Mouse (Mus musculus) olfactory bulb, adult 2 months (tissue): ENCODE measurements around the gene Higd2a.

Experiments
- CTCF ChIP-seq: fragments of 200-500 bp; IDR thresholded peaks from 2 replicates; pipeline ENCODE4 v1.5.1; 2012; ENCODE audit warnings: low read depth, mild to moderate bottlenecking, low read length, moderate library complexity; ENCODE audit not compliant: insufficient read depth
- POLR2A ChIP-seq: fragments of 200-500 bp; IDR thresholded peaks from 2 replicates; pipeline ENCODE4 v1.6.1; 2012; ENCODE audit warnings: mild to moderate bottlenecking, low read depth, low read length, moderate library complexity; ENCODE audit not compliant: insufficient read depth

DNA sequence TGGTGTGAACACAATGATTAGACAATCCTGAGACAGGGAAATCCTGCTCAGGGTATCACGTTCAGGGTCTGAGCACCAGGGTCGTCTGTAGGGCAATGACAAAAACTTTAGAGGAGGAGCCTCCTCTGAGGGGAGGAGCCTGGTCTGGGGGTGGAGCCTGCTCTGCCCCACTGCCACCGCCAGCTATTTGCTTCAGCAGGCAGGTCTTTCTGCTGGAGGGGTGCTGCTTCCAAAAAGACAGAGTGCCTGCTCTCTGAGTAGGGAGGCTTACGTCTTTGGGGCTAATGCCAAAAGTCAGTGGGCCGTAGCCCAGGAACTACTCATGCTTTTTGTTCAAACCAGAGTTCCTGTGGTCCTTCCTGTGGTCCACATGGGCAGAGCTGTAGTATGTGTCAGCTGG lies 21.6 kb upstream of the Higd2a start:
- no peak for TF ChIP-seq POLR2A
- TF ChIP-seq CTCF = no peak
